Mouse (Mus musculus) adrenal gland, adult 18-20 months (tissue): ENCODE results near the gene Cbfa2t2. TPM values are rescaled to one million over a fixed set of nuclear protein-coding genes. Genes with fewer than 3 reads are reported as not detected.
"Not testable (repeated sequence)": the region's sequence is repeated elsewhere in the genome, so short reads cannot be mapped to it uniquely, and the experiment has no call there.

Experiments used
- DNase-seq, 2 experiments: peaks; one replicate each; pipeline ENCODE4 v3.0.0; 2021 to 2022; ENCODE audit warnings: low spot score in 2 of 2
- total RNA-seq, 2 experiments: library from RNA; stranded (reverse); gene quantifications; 1 replicate in 1 of 2; 2 replicates in 1 of 2; pipeline ENCODE4 v1.2.3; 2021

Gene Cbfa2t2
- total RNA-seq, 2 experiments from 2014 or later, result 28.7 to 36.9 TPM

GRCm38 (mm10) chr2:154465914-154466335 is 29.6 kb downstream of the Cbfa2t2 start:
- DNase-seq, result no peak

- no peak for DNase-seq
Measured at GRCm38 (mm10) chr2:154467139-154467538, 30.9 kb downstream of the Cbfa2t2 start.

- DNase-seq, result no peak
Measured at GRCm38 (mm10) chr2:154474251-154475061, 38.2 kb downstream of the Cbfa2t2 start.

GRCm38 (mm10) chr2:154475062-154475349 is 38.7 kb downstream of the Cbfa2t2 start:
- DNase-seq, result no peak

- no peak for DNase-seq
Measured at GRCm38 (mm10) chr2:154475861-154476260, 39.6 kb downstream of the Cbfa2t2 start.

- no peak for DNase-seq
Measured at GRCm38 (mm10) chr2:154477028-154477427, 40.7 kb downstream of the Cbfa2t2 start.

- no peak for DNase-seq
Measured at GRCm38 (mm10) chr2:154491788-154492187, 55.5 kb downstream of the Cbfa2t2 start.

GRCm38 (mm10) chr2:154493559-154493958 is 57.3 kb downstream of the Cbfa2t2 start:
- not testable (repeated sequence) for DNase-seq

- no peak for DNase-seq
Measured at GRCm38 (mm10) chr2:154495021-154495420, 58.7 kb downstream of the Cbfa2t2 start.

- DNase-seq, result no peak
Measured at GRCm38 (mm10) chr2:154498571-154498970, 62.3 kb downstream of the Cbfa2t2 start.

GRCm38 (mm10) chr2:154499717-154500247 is 63.5 kb downstream of the Cbfa2t2 start:
- no peak for DNase-seq

GRCm38 (mm10) chr2:154500758-154501157 is 64.5 kb downstream of the Cbfa2t2 start:
- DNase-seq, result no peak

GRCm38 (mm10) chr2:154507076-154507475 is 70.8 kb downstream of the Cbfa2t2 start:
- DNase-seq, result no peak

- peak in 1 of 2 experiments; percentile 24 for DNase-seq
Measured at GRCm38 (mm10) chr2:154507566-154508283, 71.4 kb downstream of the Cbfa2t2 start.

- DNase-seq, result no peak
Measured at GRCm38 (mm10) chr2:154508450-154508849, 72.2 kb downstream of the Cbfa2t2 start.

- no peak for DNase-seq
Measured at GRCm38 (mm10) chr2:154510141-154510540, 73.9 kb downstream of the Cbfa2t2 start.

- no peak for DNase-seq
Measured at GRCm38 (mm10) chr2:154516944-154517343, 80.7 kb downstream of the Cbfa2t2 start.

GRCm38 (mm10) chr2:154517424-154517823 is 81.1 kb downstream of the Cbfa2t2 start:
- DNase-seq, result no peak

GRCm38 (mm10) chr2:154521449-154521848 is 85.2 kb downstream of the Cbfa2t2 start:
- no peak for DNase-seq

- no peak for DNase-seq
Measured at GRCm38 (mm10) chr2:154522334-154522733, 86.1 kb downstream of the Cbfa2t2 start.

GRCm38 (mm10) chr2:154525285-154525684 is 89.0 kb downstream of the Cbfa2t2 start:
- DNase-seq, result no peak

GRCm38 (mm10) chr2:154526531-154526930 is 90.2 kb downstream of the Cbfa2t2 start:
- DNase-seq, result no peak
